Mouse (Mus musculus) cerebellum, postnatal 14 days (tissue): ENCODE measurements around the gene Tmem150c.

ENCODE experiments used
- DNase-seq, 2 experiments: peaks; one replicate each; pipeline ENCODE4 v3.0.0; 2021; ENCODE audit warnings: mixed read lengths in 2 of 2

Tmem150c gene

GRCm38 (mm10) chr5:100091602-100092001 is 68.0 kb downstream of the Tmem150c start:
- DNase-seq, result peak; percentile 44 to 48

DNA sequence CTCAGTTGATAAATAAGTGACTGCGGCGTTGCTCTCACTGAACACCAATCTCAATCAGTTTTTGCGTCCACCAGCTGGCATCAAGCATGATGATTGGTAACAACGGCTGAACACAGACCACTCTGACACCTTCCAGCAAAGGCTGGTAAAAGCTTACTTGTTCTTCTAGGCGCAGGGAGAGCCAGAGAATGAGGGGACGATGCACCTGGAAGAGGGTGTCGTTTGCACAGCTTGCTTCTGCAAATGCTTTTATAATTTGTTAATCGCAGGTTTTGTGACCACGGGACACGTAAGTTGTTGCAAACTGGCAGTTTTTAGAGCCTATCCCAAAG is 68.4 kb downstream of the Tmem150c start:
- no peak for DNase-seq

DNA sequence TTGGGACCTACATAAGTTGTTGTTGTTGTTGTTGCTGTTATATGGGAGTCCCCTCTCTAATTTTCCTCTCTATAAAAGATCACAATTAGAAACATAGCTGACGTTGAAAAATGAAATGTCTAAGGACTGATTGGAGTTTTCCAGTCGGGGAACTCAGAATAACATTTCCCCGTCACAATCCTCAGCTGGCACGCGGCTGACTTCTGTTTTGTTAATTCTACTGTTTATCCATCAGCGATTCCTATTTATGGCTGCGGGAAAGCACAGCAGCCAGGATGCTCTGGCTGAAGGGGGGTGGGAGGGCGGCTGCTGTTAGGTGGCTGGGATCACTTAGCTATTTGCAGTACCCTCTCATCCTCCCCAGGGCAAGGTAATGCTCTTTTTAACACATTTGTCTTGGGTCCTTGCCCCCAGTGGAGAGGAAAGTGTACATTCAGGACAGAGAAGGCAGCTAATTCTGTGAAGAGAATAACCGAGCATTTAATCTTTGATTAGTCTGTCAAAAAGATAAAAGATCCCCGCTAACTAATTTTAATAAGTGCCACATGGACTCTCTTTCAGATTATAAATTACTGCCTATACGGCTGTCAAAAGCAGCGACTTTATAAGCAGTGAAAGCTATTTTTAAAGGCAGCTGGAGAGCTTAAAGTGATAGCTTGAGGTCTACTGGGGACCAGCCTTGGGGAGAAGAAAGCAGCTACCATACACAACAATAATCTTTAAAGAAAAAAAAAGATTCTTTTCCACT is 68.9 kb downstream of the Tmem150c start:
- DNase-seq, result no peak

GRCm38 (mm10) chr5:100085097-100085496 is 74.5 kb downstream of the Tmem150c start:
- peak; percentile 56 to 60 for DNase-seq

- DNase-seq, result no peak
Observed at GRCm38 (mm10) chr5:100083953-100084562, 75.5 kb downstream of the Tmem150c start.

GRCm38 (mm10) chr5:100082006-100082405 is 77.6 kb downstream of the Tmem150c start:
- DNase-seq, result no peak

GRCm38 (mm10) chr5:100079931-100080275 is 79.7 kb downstream of the Tmem150c start:
- no peak for DNase-seq

GRCm38 (mm10) chr5:100079040-100079930 is 80.3 kb downstream of the Tmem150c start:
- peak; percentile 47 to 57 for DNase-seq

DNA sequence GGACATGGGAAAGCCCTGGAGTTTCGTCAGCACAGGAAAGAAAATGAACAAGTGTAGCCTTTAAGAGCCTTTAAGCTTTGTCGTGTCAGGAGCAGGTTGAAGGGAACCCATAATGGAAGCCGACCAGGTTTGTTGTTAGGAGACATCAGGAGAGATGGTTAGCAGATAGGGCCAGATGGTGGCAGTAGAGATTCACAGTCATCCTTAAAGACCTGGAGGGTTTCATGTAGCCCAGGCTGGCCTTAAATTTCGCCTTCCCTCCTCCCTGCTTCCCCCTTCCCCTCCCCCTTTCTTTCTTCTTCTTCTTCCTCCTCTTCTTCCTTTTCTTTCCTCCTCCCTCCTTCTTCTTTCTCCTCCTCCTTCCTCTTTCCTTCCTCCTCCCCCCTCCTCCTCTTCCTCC is 85.0 kb downstream of the Tmem150c start:
- peak; percentile 66 to 69 for DNase-seq

GRCm38 (mm10) chr5:100072557-100072956 is 87.1 kb downstream of the Tmem150c start:
- DNase-seq, result peak in 1 of 2 experiments; percentile 42

DNA sequence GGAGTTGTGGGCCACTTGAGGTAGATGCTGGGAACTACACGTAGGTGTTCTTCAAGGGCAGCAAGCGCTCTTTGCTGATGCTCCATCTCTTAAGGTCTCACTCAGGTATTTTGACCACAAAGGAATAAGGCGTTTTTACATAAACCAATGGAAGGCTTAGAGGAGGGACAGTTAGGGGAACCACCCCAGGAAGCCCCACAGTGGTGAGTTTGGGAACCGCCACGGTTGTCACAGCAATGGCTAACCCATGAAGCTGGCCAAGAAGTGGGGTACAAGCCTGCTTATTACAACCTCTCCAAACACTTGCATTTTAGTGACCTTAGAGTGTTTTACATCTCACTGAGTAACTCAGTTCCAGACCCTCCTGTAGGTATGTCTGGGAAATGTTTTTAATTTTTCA is 88.1 kb downstream of the Tmem150c start:
- peak in 1 of 2 experiments; percentile 51 for DNase-seq

DNA sequence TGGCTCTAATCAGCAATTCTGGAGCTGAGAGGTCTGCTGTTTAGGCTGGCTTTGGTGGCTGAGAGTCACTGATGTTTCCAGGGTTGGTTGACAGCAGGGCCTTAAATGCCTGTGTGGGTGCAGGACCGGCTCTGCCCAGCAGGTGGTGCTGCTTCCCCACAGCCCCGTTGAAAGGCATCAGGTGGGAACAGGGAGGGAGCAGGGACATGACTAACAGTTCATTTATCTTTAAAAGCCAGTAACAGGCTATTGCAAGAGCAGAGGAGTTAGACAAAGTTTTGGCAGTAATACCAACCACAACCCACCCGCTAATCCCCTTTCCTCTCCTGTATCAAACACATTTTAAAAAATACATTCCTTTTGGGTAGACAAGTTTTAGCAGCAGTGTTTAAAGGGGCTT is 89.4 kb downstream of the Tmem150c start:
- peak; percentile 92 to 94 for DNase-seq

- DNase-seq, result no peak
Observed at GRCm38 (mm10) chr5:100069526-100069925, 90.1 kb downstream of the Tmem150c start.

DNA sequence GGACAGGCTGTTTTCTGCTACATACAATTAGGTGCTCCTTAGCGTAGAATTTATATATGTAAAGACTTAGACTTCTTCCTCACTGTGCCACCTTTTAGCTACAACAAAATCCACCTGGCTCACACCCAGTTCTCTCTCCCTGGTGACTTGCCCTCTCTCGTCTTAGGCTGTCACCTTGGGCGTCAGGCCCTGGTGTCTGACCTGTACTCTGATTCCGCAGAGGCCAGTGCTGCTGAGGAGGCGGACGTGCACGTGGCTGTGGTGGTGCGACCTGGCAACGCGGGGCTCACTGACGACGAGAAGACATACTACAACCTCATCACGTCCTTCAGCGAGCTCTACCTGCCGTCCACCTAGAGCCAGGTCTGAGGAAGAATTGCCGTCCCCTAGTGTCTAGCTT is 92.0 kb downstream of the Tmem150c start:
- no peak for DNase-seq

- no peak for DNase-seq
Observed at GRCm38 (mm10) chr5:100060876-100061275, 98.7 kb downstream of the Tmem150c start.

DNA sequence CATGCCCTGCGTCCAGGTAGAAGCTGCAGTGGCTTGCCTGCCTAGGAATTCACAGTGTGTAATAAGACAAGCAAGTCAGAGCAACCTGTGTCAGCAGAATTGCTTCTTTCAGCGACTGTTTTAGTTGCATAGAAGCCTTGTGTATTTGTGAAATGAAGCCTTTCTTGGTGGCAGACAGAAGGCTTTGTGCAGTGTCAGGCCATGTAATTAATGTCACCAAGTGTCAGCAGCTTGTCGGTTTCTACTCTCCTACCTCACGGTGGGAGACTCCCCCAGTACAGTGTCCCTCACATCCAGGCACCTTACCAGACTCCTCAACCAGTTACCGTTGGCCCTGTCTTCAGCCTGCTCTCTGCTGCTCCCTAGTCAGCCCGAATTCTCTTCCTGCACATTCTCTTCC is 100.3 kb downstream of the Tmem150c start:
- no peak for DNase-seq

- no peak for DNase-seq
Observed at GRCm38 (mm10) chr5:100058729-100059128, 100.9 kb downstream of the Tmem150c start.

- DNase-seq, result no peak
Observed at GRCm38 (mm10) chr5:100057461-100058209, 102.0 kb downstream of the Tmem150c start.

- no peak for DNase-seq
Observed at GRCm38 (mm10) chr5:100055866-100056369, 103.7 kb downstream of the Tmem150c start.

- DNase-seq, result no peak
Observed at GRCm38 (mm10) chr5:100054807-100055547, 104.6 kb downstream of the Tmem150c start.

GRCm38 (mm10) chr5:100052728-100053127 is 106.9 kb downstream of the Tmem150c start:
- no peak for DNase-seq

- no peak for DNase-seq
Observed at GRCm38 (mm10) chr5:100049904-100050303, 109.7 kb downstream of the Tmem150c start.
